Mouse (Mus musculus) urinary bladder, postnatal 10 days (tissue): ENCODE results near the gene Tssc4.

ENCODE experiments used
- DNase-seq: peaks from one replicate; pipeline ENCODE4 v3.0.0; 2022; ENCODE audit warnings: low spot score

The Tssc4 gene

GRCm38 (mm10) chr7:143044826-143045206, 24.2 kb upstream of the Tssc4 start:
- no peak for DNase-seq

- DNase-seq, result no peak
Observed at GRCm38 (mm10) chr7:143046358-143046757, 22.7 kb upstream of the Tssc4 start.

- DNase-seq, result no peak
Observed at GRCm38 (mm10) chr7:143049331-143049730, 19.7 kb upstream of the Tssc4 start.

DNA sequence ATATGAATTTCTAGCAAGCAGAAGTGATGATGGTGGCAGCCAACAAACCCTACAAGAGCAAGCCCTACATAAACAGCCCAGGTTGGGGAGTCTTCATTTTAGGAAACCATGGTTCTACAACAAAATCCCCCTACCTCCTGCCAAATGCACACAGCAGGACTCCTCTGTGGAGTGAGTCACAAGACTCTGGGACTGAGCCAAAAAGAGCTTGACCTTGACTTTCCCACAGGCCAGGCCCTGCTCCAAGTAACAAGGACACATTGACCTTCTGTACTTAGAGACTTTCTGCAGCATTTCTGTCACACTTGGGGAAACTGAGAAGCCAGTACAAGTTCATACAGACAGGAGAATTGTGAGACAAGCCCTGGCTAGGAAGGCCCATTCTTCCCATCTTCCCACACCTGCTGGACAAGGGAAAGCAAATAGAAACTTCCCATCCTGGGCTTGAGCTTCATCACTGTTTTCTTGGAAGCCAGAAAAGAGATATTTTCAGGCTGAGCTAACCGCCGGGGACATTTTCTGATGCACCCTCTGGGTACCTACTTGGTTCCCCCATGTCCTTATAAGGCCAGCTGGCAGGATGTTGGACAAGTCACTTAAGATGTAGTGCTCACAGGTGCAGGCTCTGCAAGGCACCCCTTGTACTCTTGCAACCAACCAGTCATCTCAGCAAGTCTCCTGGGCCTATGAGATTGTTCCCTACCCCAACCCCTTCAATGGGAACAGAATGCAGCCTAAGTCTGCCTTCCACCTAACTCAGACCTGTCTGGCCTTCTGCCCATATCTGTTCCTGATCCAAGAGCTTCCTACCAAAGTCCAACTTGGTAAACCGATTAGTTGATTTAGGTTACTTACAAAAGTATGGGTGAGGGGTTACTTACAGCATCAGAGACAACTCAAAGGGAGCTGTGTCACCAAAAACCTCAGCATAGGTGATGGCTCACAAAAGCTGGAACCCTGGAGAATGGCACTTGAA, 18.9 kb upstream of the Tssc4 start:
- DNase-seq, result no peak

- DNase-seq, result no peak
Observed at GRCm38 (mm10) chr7:143051316-143051715, 17.7 kb upstream of the Tssc4 start.

GRCm38 (mm10) chr7:143052626-143053007, 16.4 kb upstream of the Tssc4 start, which contains the start of gene Cd81:
Gene Cd81 (plus strand): TSS chr7:143052739.
- DNase-seq, result peak; percentile 74

DNA sequence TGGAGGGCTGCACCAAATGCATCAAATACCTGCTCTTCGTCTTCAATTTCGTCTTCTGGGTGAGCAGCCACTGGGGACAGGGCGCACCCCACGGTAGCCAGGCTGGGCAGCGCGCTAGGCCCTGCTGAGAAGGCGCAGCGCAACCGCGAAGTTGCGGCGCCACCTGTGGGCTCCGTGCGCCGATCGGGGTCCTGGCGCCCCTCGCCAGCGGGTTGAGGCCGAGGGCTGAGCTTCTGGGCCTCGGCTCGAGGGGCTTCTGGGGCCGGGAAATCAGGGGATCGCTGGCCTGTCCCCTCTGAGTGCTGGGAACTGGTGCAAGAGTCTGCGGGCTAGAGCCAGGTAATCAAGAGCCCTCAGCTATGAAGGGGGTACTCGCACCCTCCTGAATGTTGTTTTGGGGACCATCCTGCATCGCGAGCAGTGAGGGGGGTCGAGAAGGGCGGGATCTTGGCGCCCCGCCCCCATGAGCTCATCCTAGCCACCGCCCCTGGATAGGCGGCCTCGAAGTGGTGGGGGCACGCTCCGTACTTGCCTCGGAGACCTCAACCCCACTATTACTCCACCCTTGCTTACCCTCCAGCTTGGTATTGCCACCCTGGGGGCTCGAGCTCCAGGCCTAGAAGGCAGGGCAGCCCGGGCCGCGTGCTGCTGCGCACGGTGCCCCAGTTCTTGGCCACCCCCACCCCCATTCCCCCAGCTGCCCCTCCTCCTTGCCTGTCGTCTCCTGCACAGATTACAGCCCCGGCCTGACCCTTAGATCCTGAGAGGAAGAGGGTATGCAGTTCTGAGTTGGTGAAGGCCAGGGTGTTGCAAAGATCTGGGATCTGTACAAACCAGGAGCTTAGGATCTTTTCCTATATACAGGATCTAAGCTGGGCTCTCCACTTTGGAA, 15.8 kb upstream of the Tssc4 start:
- DNase-seq, result peak; percentile 41

DNA sequence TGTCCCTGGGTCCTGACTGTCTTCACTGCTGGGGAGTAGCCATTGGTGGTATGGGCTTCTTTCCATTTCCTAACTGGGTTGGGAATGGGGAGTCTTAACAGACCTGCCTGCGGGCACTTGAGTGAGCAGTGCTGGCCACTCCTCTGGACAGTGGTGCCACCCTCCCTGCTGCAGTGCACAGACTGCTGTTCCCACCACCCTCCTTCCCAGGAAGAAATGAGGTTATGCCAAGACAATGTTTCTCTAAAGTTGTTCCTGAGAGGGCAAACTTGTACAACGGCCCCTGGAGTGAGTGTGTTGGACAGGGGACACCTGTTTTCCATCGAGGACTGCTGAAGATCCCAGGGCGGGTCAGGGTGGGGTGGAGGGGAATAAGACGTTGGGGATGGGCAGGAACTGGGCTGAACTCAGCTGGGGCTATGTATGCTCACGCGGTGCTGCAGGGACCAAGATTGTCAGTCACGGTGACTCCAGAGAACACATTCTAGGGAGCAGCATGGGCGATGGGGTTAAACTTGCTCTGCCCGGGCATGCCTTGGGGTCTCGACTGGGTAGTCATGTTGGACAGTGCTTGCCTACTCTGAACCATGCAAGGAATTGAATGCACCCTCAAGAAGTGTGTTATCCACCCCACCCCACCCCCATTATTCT, 15.0 kb upstream of the Tssc4 start:
- DNase-seq, result no peak

DNA sequence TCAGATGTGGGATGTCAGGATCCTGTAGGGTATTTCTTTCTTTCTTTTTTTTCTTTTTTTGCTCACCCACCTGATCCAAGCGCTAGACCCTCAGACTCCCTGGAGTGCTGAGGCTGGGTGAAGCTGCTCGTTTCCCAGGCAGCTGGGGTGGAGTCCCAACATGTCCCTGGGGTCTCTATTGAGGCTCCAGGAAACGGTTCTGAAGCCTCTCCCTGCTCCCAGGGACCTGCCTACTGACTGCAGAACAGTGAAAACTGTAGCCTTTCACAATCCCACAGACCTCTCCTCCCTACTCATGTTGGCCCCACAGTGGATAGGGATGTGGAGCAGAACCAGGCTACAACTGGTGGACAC, 14.5 kb upstream of the Tssc4 start:
- DNase-seq, result no peak

- no peak for DNase-seq
Observed at GRCm38 (mm10) chr7:143055001-143055400, 14.0 kb upstream of the Tssc4 start.

DNA sequence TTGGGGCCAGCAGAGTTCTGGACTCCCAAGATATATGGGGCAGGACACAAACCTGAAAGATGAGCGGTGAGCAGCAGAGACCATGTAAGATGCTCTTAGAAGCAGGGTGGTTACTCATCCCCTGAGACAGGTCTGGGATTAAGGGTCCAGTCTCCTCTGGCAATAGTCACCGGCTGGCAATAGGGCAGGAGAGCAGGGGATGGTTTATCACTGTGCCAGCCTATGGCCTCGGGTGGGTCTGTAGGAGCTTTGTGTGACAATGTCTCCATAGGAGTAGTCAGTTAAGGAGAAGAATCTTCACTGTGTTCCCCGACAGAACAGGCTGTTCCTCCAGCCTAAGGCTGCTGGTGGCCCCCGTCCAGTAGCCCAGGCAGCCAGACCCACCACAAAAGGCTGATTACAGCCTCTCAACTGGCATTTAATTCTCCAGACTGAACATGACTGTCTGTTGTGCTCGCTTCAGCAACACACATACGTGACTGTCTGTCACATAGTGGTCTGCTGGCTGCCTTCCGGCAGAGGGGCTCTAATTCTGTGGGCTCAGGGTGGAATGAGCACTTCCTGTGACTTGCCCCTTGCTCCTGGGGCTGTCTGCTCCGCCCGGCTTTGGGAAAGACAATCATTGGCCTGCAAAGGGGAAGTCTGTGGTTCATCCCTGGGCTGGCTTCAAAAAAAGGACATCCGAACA, 13.4 kb upstream of the Tssc4 start:
- DNase-seq, result no peak

DNA sequence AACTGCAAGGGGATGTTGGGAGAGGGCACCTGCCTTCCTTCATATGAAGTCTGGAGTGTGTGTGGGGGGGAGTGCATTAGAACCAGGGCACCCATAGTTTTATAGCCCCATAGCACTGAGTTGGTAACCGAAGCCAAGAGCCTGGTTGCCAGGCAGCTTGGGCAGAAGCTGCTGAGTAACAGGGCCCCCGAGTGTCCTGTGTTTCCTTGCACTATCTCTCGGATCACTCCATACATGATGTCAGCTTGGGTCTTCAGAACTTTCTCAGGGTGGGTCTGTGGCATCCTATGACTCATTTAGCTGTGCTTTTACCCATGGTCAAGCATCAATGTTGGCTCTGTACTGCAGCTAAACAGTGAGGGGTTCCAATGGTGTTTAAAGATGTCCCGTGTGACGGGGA, 12.0 kb upstream of the Tssc4 start:
- DNase-seq, result no peak

GRCm38 (mm10) chr7:143057667-143058220, 11.3 kb upstream of the Tssc4 start:
- no peak for DNase-seq

DNA sequence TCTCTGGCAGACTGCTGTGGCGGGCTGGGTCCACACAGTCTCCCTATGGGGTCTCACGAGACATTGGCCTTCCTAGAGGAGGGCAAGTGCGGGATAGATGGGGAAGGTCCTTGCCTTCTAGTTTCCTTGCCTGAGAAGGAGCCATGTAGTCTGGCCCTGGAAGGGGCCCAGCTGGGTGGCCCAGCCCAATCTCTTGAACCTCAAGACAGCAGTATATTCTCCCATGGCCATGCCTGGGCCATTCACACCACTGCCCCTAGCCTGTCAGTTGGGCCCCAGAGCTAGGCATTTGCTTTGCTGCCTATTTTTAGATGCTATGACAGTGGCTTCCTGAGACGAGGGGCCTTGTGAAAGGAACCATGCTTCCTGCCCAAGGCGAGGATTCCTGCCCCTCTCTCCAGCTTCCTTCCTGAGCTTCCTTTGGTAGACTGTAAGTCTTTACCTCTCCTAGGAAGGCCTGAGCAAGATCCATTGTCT, 10.8 kb upstream of the Tssc4 start:
- DNase-seq, result no peak

- DNase-seq, result no peak
Observed at GRCm38 (mm10) chr7:143059202-143059870, 9.7 kb upstream of the Tssc4 start.

DNA sequence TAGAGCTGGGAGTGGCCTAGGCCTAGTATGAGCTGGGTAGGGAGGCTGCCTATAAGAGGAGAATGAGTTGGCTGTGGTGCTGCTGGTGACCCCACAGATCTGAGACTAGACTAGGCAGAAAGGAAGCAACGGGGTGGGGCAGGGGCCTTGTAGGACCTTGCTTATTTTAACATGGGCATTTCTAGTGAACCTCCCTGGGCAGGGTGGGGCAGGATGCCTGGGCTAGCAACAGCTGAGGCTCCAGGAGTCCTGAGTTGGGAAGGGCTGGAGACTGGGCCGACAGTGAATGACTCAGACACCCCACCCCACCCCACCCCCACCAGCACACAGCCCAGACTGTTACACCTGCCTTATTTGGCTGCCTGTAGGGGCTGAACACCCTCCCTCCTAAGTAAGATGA, 6.3 kb upstream of the Tssc4 start:
- DNase-seq, result no peak

DNA sequence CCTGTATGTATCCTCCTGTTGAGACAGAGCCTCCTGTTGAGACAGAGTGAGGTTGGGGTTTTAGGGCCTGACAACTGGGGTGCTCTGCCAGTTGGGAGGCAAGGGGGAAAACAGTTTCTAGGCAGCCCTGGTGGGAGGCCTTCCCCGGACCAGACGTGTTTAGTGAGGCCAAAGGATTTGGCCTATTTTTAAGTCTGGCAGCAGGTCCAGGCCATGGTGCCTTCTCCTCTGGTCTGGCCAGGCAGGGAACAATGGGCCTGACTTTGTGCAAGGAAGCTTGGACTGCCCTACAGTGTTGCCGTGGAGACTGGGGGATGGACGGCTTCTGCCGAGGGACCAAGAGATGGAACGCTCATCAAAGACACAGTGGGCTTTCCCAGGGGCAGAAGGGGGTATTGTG, 4.8 kb upstream of the Tssc4 start:
- no peak for DNase-seq

- DNase-seq, result no peak
Observed at GRCm38 (mm10) chr7:143065692-143066091, 3.4 kb upstream of the Tssc4 start.

GRCm38 (mm10) chr7:143067469-143067868, 1.6 kb upstream of the Tssc4 start:
- DNase-seq, result no peak

DNA sequence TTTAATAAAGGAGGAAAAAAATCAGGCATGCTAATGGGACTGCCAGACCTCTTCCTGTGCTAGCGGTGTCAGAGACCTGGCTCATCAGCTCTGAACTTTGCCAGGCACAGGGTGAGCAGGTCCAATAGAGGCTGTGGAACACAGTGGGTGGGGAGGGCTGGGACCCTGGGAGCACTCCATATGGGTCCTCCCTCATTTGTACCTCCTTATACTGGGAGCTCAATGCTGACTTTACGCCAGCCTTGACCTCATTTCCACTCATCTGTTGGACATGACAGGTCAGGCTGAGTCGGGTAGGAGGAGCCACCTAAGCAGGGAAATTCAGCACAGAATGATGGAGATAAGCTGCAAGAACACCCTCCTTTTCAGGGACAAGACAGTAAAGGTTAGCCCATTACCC, 1.2 kb upstream of the Tssc4 start:
- no peak for DNase-seq
